Mouse (Mus musculus) stomach, embryonic 16.5 days (tissue): ENCODE measurements around the gene Sept3. TPM values are rescaled to one million over a fixed set of nuclear protein-coding genes. Genes with fewer than 3 reads are reported as not detected.

Source experiments
- ATAC-seq: fragments of 200-750 bp; cut with Nextera tagmentation; 2 replicates; pipeline ENCODE4 v1.8.0; 2017; ENCODE audit warnings: moderate number of reproducible peaks, moderate TSS enrichment; ENCODE audit not compliant: insufficient read depth, low FRiP score
- H3K27ac ChIP-seq: fragments of 300-500 bp; sonication (generic); 2 replicates; pipeline ENCODE4 v1.5.1; 2014; ENCODE audit warnings: low read length
- H3K27me3 ChIP-seq: fragments of 300-500 bp; sonication (generic); 2 replicates; pipeline ENCODE4 v1.6.1; 2014; ENCODE audit warnings: low read length, control low read depth, mixed read lengths; ENCODE audit not compliant: control insufficient read depth, insufficient read depth
- H3K36me3 ChIP-seq: fragments of 300-500 bp; sonication (generic); 2 replicates; pipeline ENCODE4 v1.6.1; 2014; ENCODE audit warnings: low read length; ENCODE audit not compliant: control insufficient read depth, insufficient read depth
- H3K4me1 ChIP-seq: fragments of 300-500 bp; sonication (generic); 2 replicates; pipeline ENCODE4 v1.6.1; 2014; ENCODE audit warnings: low read length, control low read depth, mixed read lengths; ENCODE audit not compliant: control insufficient read depth, insufficient read depth
- H3K4me2 ChIP-seq: fragments of 300-500 bp; sonication (generic); 2 replicates; pipeline ENCODE4 v1.6.1; 2014; ENCODE audit warnings: low read depth, low read length, mixed read lengths
- H3K4me3 ChIP-seq: fragments of 300-500 bp; sonication (generic); replicated peaks from 2 replicates; pipeline ENCODE4 v1.5.1; 2014; ENCODE audit warnings: mild to moderate bottlenecking, low read length
- H3K9ac ChIP-seq: fragments of 300-500 bp; sonication (generic); 2 replicates; pipeline ENCODE4 v1.6.1; 2014; ENCODE audit warnings: low read length
- H3K9me3 ChIP-seq: fragments of 300-500 bp; sonication (generic); replicated peaks from 2 replicates; pipeline ENCODE4 v1.6.1; 2016; ENCODE audit warnings: low read length, control low read depth; ENCODE audit not compliant: control insufficient read depth
- WGBS: fragments of 180-500 bp; shearing (Covaris S2); extraction: QIAGEN DNeasy Blood & Tissue Kit; methylation state at CpG from one replicate; pipeline ENCODE4 v1.1.7; 2014; 5-methylcytosine and 5-hydroxymethylcytosine counted together
- polyA plus RNA-seq: library from polyadenylated mRNA; unstranded; fragments of >200 nt; fragmentation: Nextera tagmentation; extraction: Ambion mirVana; gene quantifications from 2 replicates; pipeline ENCODE4 v1.2.1, GENCODE M21; 2015

Gene Sept3
- polyA plus RNA-seq, 1 experiment from 2014 or later = 6.1 TPM

DNA sequence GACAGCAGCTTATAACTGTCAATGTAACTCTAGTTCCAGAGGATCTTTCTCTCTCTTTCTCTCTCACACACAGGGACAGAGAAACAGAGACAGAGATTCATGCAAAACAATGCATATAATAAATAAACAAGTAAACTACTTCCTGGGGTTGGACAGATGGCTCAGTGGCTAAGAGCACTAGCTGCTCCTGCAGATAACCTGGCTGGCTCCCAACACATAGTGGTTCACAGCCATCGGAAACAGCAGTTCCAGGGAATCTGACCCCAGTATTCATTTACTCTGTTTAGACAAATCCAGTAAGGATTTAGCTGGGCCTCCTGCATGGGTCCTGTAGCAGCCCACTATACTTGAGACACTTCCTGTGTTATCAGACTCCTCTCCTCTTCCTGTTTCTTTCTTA, 44.9 kb downstream of the Sept3 start:
- Histone ChIP-seq H3K9ac (no peak overlapping the region), H3K27ac (no peak overlapping the region), H3K4me3 (no peak overlapping the region), H3K4me2 (no peak overlapping the region), H3K27me3 (no peaks in the 10 kb centered on the region), H3K4me1 (no peaks in the 10 kb centered on the region), H3K36me3 (no peaks in the 10 kb centered on the region), H3K9me3 (no peaks in the 10 kb centered on the region)
- 52% methylated on average over 1 of the region's 1 CpGs for WGBS
- no peak for ATAC-seq

DNA sequence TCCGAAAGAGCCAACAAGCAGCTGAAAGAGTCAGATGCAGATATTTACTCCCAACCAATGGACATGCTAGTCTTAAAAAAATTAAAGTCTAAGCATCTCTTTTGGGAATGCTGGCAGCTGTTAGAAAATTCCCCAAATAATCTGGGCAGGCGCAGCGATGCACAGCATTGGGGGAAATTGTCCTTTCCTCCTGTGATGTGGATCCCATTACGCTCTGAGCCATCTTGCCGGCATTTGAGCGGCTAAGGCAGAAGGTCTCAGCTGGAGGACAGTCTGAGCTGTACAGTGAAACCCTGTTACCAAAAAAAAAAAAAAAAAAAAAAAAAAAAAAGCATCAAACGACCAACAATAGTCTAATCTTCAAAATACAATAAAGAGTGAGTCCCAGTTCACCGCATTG, 47.5 kb downstream of the Sept3 start:
- ATAC-seq = no peak
- Histone ChIP-seq H3K9me3 (no peaks in the 10 kb centered on the region), H3K36me3 (no peaks in the 10 kb centered on the region), H3K27me3 (no peaks in the 10 kb centered on the region), H3K4me3 (no peak overlapping the region), H3K9ac (no peak overlapping the region), H3K27ac (no peak overlapping the region), H3K4me1 (no peaks in the 10 kb centered on the region), H3K4me2 (no peak overlapping the region)
- 60% methylated on average over 8 of the region's 8 CpGs for WGBS

DNA sequence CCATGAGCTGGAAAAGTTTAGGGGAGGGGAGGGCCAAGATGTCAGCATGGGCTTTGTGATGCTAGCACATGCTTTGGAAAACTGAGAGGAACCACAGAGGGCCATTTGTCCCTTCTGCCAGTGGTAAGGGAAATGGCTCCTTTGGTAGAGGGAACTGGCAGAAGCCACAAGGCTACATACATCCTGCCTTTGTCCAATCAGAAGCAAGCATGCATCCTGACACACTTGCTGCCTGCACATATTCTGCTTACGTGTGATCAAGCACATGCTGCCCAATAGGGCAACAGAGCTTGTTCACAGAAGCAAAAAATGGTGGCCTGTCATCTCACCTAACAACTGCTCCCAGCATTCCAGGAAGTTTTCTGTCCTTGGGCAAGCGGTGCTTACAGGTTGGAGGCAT, 50.7 kb downstream of the Sept3 start:
- ATAC-seq = no peak
- Histone ChIP-seq H3K9me3 (no peaks in the 10 kb centered on the region), H3K27ac (no peak overlapping the region), H3K36me3 (no peaks in the 10 kb centered on the region), H3K4me1 (no peaks in the 10 kb centered on the region), H3K4me3 (no peak overlapping the region), H3K27me3 (no peaks in the 10 kb centered on the region), H3K4me2 (no peak overlapping the region), H3K9ac (no peak overlapping the region)
- WGBS = 65% methylated on average over 2 of the region's 2 CpGs

DNA sequence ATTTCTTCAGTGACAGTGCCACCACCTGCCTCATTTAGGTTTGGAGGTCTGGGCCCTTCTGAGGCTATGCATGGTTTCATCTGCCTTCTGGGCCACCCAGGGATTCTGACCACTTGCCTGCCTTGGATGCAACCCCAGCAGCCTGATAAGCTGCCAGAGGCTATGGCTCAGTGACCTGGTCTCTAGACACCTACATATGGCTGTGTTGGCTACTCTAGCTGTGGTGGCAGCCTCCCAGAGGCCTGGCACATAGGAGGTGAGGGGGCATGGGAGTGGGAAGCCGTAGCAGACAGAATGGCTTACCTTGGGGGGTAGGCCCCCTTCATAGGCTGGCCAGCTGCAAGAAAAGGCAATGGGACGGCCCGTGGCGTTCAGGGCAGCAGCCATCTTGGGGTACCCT, 60.5 kb downstream of the Sept3 start:
- H3K9me3 ChIP-seq = no peaks in the 10 kb centered on the region
- H3K4me1 ChIP-seq = peaks cover 21% of the 10 kb centered on the region
- no peak overlapping the region for H3K9ac ChIP-seq
- no peak overlapping the region for H3K27ac ChIP-seq
- no peak overlapping the region for H3K4me3 ChIP-seq
- H3K36me3 ChIP-seq = 0 out of 2 replicates have a peak, but pooled peaks cover 7% of the 10 kb centered on the region
- no peak for ATAC-seq
- no peak overlapping the region for H3K4me2 ChIP-seq
- WGBS = 96% methylated on average over 4 of the region's 4 CpGs
- H3K27me3 ChIP-seq = no peaks in the 10 kb centered on the region

DNA sequence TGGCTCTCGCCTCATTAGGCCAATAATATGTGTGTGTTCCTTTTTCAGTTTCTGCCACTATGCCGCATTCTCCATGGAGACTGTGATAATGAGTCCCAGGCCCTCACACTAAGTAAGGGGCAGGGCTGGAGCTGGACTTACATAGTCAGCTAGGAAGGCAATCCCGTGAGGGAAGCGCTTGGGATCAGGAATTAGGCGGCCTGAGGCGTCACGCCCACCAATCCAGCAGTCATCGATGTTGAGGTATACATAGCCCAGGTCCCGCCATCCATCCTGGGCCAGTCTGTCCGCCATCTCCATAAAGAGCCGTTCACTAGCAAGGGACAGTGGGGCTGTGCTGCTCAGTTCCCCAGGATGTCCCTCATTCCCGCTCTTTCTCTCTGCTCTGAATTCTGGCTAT, 61.9 kb downstream of the Sept3 start:
- Histone ChIP-seq H3K9me3 (no peaks in the 10 kb centered on the region), H3K27me3 (no peaks in the 10 kb centered on the region), H3K9ac (no peak overlapping the region), H3K27ac (no peak overlapping the region), H3K4me2 (no peak overlapping the region), H3K4me1 (peaks cover 35% of the 10 kb centered on the region), H3K36me3 (0 out of 2 replicates have a peak, but pooled peaks cover 7% of the 10 kb centered on the region), H3K4me3 (no peak overlapping the region)
- 89% methylated on average over 12 of the region's 12 CpGs for WGBS
- no peak for ATAC-seq

DNA sequence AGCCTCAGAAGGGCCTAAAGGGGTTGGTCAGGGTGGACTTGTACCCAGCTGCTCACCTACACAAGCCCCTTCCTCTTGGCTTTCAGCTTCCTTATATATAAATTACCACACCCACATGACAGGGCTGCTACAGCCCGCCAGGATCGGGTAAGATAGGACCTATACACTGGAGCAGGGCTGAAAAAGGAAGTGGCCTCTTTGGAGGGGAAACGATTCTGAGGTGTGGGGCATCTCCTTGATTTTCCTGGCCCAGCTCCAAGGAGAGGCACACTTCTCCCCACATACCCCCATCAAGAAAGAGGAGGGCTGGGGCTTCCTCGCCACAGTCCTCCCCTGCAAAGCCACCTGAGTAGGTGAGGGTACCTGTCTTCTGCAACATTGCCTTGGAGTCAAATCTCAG, 63.2 kb downstream of the Sept3 start:
- H3K27me3 ChIP-seq = no peaks in the 10 kb centered on the region
- peak overlapping the region; percentile 11 for H3K27ac ChIP-seq
- peak overlapping the region; percentile 67 for H3K4me3 ChIP-seq
- H3K9me3 ChIP-seq = no peaks in the 10 kb centered on the region
- peak overlapping the region; percentile 78 for H3K9ac ChIP-seq
- peak overlapping the region; percentile 79 for H3K4me2 ChIP-seq
- H3K36me3 ChIP-seq = 0 out of 2 replicates have a peak, but pooled peaks cover 7% of the 10 kb centered on the region
- peaks cover 44% of the 10 kb centered on the region for H3K4me1 ChIP-seq
- no peak for ATAC-seq
- 10% methylated on average over 4 of the region's 4 CpGs for WGBS

DNA sequence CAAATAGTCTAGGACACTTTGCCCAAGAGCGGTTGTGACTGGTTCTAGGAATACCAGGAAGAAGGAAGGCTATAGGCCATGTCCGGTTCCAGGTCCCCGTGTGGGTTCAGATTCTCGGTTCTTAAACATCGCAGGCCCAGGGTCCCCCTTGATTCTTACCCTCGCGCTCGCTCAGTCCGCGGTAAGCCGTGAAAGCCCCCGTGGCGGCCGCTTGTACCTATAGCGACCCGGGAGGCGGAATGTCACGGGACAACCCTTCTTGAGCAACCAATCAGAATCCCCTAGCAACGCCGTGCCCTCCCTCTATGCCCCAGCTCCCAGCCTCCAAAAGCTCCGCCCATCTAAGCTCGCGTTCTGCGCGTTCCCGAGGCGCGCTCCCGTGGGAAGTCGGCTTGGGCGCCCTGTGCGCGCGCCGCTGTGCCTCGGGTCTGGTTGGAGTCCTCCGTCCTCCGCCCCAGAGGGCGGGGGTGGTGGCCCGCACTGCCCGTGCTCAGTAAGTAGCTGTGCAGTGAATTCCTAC, 64.0 kb downstream of the Sept3 start, which contains the start of the genes Naga, Pheta2 and Smdt1:
Gene Naga, minus strand, starts transcription at position 333 of the 520 bp plus-strand sequence.
Gene Pheta2, plus strand, starts transcription at position 350 of the 520 bp plus-strand sequence.
Gene Smdt1, plus strand, starts transcription at position 367 of the 520 bp plus-strand sequence.
- peak within 1 kb of the TSS; percentile 79 for H3K4me2 ChIP-seq
- peaks cover 44% of the 10 kb centered on the region for H3K4me1 ChIP-seq
- H3K4me3 ChIP-seq = peak within 1 kb of the TSS; percentile 67
- WGBS = under 1% methylated on average over 41 of the region's 41 CpGs
- H3K27ac ChIP-seq = peak within 1 kb of the TSS; percentile 20
- H3K9ac ChIP-seq = peak within 1 kb of the TSS; percentile 78
- H3K9me3 ChIP-seq = no peaks in the 10 kb centered on the region
- H3K36me3 ChIP-seq = 0 out of 2 replicates have a peak, but pooled peaks cover 7% of the 10 kb centered on the region
- peak; percentile 89 for ATAC-seq
- no peaks in the 10 kb centered on the region for H3K27me3 ChIP-seq

DNA sequence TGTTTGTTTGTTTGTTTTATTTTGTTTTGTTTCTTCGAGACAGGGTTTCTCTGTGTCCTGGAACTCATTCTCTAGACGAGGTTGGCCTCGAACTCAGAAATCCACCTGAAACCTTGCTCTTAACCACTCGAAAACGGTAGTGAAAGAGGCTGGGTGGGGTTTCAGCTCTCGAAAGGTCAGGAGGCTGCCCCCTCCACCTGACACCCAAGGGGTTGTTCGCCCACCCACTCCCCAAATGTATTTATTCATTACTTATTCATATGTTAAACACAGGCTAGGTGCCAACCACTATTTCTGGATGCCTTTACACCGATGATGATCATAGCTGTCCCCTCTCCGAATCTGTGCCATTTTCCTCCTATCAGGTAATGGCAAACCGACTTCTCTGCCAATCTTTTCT, 64.5 kb downstream of the Sept3 start:
- 51% methylated on average over 10 of the region's 10 CpGs for WGBS
- peak overlapping the region; percentile 78 for H3K9ac ChIP-seq
- H3K27me3 ChIP-seq = no peaks in the 10 kb centered on the region
- H3K36me3 ChIP-seq = 0 out of 2 replicates have a peak, but pooled peaks cover 7% of the 10 kb centered on the region
- H3K4me1 ChIP-seq = peaks cover 49% of the 10 kb centered on the region
- H3K27ac ChIP-seq = peak overlapping the region; percentile 20; the same call in 1 of the 2 replicates
- no peak for ATAC-seq
- H3K4me2 ChIP-seq = peak overlapping the region; percentile 79
- no peaks in the 10 kb centered on the region for H3K9me3 ChIP-seq
- H3K4me3 ChIP-seq = peak overlapping the region; percentile 67

DNA sequence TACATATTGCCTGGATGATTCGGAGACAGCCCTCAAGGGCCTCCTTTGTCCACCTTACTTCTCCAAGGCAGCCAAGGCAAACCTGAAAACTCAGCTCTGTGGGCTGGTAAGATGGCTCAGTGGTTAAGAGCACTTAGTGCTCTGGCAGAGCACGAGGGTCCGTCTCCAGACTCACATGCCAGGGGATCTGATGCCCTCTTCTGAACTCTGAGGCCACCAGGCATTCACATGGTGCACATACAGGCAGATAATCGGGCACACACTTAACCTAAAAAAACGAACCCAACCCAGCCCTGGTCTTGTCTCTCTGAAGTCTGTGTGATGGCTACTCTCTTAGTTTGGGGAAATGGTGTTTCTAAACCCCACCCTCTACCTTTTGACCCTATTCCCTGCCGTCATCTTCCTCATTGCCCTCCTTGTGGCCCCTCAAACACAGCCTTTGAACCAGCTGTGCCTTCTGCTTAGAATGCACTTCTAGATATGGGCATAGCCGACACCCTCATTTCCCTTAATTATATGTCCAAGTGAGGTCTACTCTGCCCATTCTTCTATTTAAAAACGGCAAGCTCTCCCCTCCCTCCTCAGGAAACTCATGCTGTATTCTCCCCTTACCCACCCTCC, 65.1 kb downstream of the Sept3 start:
- H3K4me3 ChIP-seq = no peak overlapping the region
- no peaks in the 10 kb centered on the region for H3K9me3 ChIP-seq
- no peak for ATAC-seq
- peak overlapping the region; percentile 91; the same call in 1 of the 2 replicates for H3K27ac ChIP-seq
- H3K4me1 ChIP-seq = peaks cover 51% of the 10 kb centered on the region
- H3K27me3 ChIP-seq = no peaks in the 10 kb centered on the region
- no peak overlapping the region for H3K4me2 ChIP-seq
- 0 out of 2 replicates have a peak, but pooled peaks cover 1% of the 10 kb centered on the region for H3K36me3 ChIP-seq
- peak overlapping the region; percentile 14; the same call in 1 of the 2 replicates for H3K9ac ChIP-seq
- 62% methylated on average over 8 of the region's 8 CpGs for WGBS
